Mouse (Mus musculus) ES-E14 (cell line): ENCODE measurements around the gene Slc4a4. TPM values are rescaled to one million over a fixed set of nuclear protein-coding genes. Genes with fewer than 3 reads are reported as not detected.

ENCODE experiments used
- DNase-seq: peaks from one replicate; pipeline ENCODE4 v3.0.0-alpha.2; 2013; ENCODE audit warnings: low read depth, low spot score
- H3K27ac ChIP-seq: 2 replicates; pipeline ENCODE4 v1.5.1; 2012; ENCODE audit warnings: low read depth, mild to moderate bottlenecking, low read length, moderate library complexity, mixed read lengths; ENCODE audit not compliant: poor library complexity, insufficient read depth, severe bottlenecking
- H3K36me3 ChIP-seq: 2 replicates; pipeline ENCODE4 v1.6.1; 2012; ENCODE audit warnings: mild to moderate bottlenecking, low read length, moderate library complexity, mixed read lengths; ENCODE audit not compliant: control insufficient read depth, poor library complexity, insufficient read depth, severe bottlenecking
- H3K4me1 ChIP-seq, 2 experiments: fragments of 150-350 bp in 1 of 2; sonication (generic) in 1 of 2; 2 replicates each; pipeline ENCODE4 v1.6.1; 2012; ENCODE audit warnings: low read length in 2 of 2, mild to moderate bottlenecking in 1 of 2, mixed read lengths in 1 of 2; ENCODE audit not compliant: control insufficient read depth in 2 of 2, insufficient read depth in 2 of 2, poor library complexity in 1 of 2
- H3K4me3 ChIP-seq, 2 experiments: fragments of 150-350 bp in 1 of 2; sonication (generic) in 1 of 2; 2 replicates each; pipeline ENCODE4 v1.5.1; 2012; ENCODE audit warnings: low read length in 2 of 2, low read depth in 1 of 2, mild to moderate bottlenecking in 1 of 2, mixed read lengths in 1 of 2; ENCODE audit not compliant: insufficient read depth in 1 of 2, poor library complexity in 1 of 2, severe bottlenecking in 1 of 2
- H3K9ac ChIP-seq: 2 replicates; pipeline ENCODE4 v1.6.1; 2012; ENCODE audit warnings: low read depth, mild to moderate bottlenecking, low read length, mixed read lengths; ENCODE audit not compliant: poor library complexity, insufficient read depth, severe bottlenecking
- H3K9me3 ChIP-seq: fragments of 150-350 bp; sonication (generic); 2 replicates; pipeline ENCODE4 v1.6.1; 2012; ENCODE audit warnings: low read depth, mild to moderate bottlenecking, low read length; ENCODE audit not compliant: control insufficient read depth, insufficient read depth
- CHD2 ChIP-seq: IDR thresholded peaks from 2 replicates; pipeline ENCODE4 v1.6.1; 2014; ENCODE audit warnings: mild to moderate bottlenecking, low read depth, low read length, inconsistent platforms
- HCFC1 ChIP-seq: IDR thresholded peaks from 2 replicates; pipeline ENCODE4 v1.6.1; 2012; ENCODE audit warnings: low read length, inconsistent platforms, borderline replicate concordance; ENCODE audit not compliant: insufficient read depth
- MAFK ChIP-seq: IDR thresholded peaks from 2 replicates; pipeline ENCODE4 v1.6.1; 2014; ENCODE audit warnings: mild to moderate bottlenecking, low read depth, low read length, inconsistent platforms; ENCODE audit not compliant: insufficient read depth
- ZC3H11A ChIP-seq: IDR thresholded peaks from 2 replicates; pipeline ENCODE4 v1.6.1; 2012; ENCODE audit warnings: low read depth, mild to moderate bottlenecking, inconsistent platforms, low read length, borderline replicate concordance
- ZNF384 ChIP-seq: IDR thresholded peaks from 2 replicates; pipeline ENCODE4 v1.6.1; 2012; ENCODE audit warnings: low read depth, low read length, inconsistent platforms
- in situ Hi-C, 2 experiments: fragments of 600-800 bp; cut with MboI; formaldehyde crosslinking; loops; one replicate each; pipeline ENCODE4 v1.15.1; 2025; ENCODE audit warnings: low sequenced_read_pairs in 2 of 2, inconsistent platforms in 1 of 2; ENCODE audit not compliant: unreplicated experiment in 2 of 2
- total RNA-seq: library from RNA; depleted of rRNA; stranded (reverse); fragments of 300-350 nt; gene quantifications from 2 replicates; pipeline ENCODE4 v1.2.3, GENCODE M21; 2012

Slc4a4 gene
- total RNA-seq, 1 experiment, result 2.5 TPM

DNA sequence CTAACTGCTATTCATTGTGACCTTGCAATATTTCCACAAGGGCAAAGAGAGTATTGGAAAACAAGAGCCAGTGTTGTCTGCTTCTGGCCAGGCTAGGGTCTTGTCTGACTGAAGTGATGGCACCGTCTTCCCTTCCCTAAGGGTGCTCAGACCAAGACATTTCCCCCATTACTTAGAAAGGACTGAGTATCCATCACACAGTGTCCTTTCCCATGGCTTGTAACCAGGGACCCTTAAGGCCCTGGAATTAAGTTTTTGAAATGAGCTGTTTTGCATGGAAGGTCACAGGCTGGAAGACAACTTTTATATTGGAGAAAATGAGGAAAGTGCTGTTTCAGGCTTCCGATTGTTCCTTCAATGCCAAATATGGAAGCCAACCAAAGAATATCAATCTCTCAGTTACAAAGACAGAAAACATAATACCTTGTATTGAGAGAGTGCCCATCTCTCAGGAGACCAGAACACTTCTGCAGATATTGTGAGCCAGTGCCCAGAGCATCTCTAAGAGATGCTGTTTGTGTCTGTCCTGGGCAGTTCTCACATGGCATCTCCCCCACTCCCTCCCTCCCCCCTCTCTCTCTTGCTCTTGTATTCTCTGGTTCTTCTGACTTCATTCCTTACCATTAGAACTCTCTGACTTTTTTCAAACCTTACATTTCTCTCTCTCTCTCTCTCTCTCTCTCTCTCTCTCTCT, 284.6 kb downstream of the Slc4a4 start:
- Histone ChIP-seq H3K9me3 (no peaks in the 10 kb centered on the region), H3K4me1 (peaks cover 0 to 3% of the 10 kb centered on the region in 2 experiments; a peak in 1 of 4 replicates), H3K9ac (no peak overlapping the region), H3K27ac (no peak overlapping the region), H3K4me3 (no peak overlapping the region), H3K36me3 (no peaks in the 10 kb centered on the region)
- no peak for TF ChIP-seq ZNF384
- TF ChIP-seq ZC3H11A, result no peak
- TF ChIP-seq MAFK, result no peak
- no peak for TF ChIP-seq HCFC1
- no peak for TF ChIP-seq CHD2
- in situ Hi-C loops, result no loop called here
- no peak for DNase-seq

DNA sequence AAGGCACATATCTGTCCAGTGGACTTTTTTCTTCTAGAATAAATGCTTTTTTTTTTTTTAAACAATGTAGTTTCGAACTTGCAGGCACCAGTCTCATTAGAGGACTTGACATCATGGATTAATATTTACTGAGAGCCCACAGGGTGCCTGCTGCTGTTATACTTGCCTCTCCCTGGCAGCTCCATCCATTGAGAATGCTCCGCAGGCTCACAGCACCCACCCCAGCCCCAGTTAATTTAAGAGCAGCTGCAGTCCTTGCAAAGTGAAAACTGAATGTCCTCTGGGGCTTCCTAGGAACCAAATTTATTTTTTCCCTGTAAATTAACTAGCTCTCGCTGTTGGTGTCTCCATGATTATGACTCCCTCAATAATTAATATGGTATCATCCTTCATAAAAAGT, 303.4 kb downstream of the Slc4a4 start:
- no peak for DNase-seq
- Histone ChIP-seq H3K4me1 (no peaks in the 10 kb centered on the region), H3K9ac (no peak overlapping the region), H3K27ac (no peak overlapping the region), H3K4me3 (no peak overlapping the region), H3K9me3 (no peaks in the 10 kb centered on the region), H3K36me3 (no peaks in the 10 kb centered on the region)
- in situ Hi-C loops, result no loop called here
- TF ChIP-seq HCFC1 (no peak), ZNF384 (no peak), ZC3H11A (no peak), MAFK (no peak), CHD2 (no peak)

DNA sequence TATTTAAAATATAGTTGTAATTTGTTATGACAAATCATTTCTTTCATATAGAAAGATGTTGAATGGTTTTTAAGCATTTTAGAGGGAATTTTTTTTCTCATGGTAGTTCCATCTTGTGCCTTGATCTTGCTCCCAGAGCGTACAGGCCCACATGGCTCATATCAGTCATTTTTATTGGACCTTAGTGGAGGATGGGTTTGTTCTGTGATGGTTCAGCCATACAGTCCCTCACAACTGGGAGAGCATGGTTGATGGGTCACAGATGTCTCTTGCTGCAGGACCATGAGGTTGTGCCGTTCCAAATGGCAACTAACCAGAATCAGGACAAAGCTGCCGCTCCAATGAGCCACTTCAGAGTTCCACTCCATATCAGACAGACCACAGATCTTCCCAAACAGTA, 308.0 kb downstream of the Slc4a4 start:
- no peak overlapping the region for H3K4me3 ChIP-seq
- TF ChIP-seq HCFC1 (no peak), ZC3H11A (no peak), CHD2 (no peak), ZNF384 (no peak), MAFK (no peak)
- no peaks in the 10 kb centered on the region for H3K4me1 ChIP-seq
- DNase-seq, result no peak
- in situ Hi-C loops, result no loop called here
- H3K36me3 ChIP-seq, result no peaks in the 10 kb centered on the region
- no peak overlapping the region for H3K9ac ChIP-seq
- no peak overlapping the region for H3K27ac ChIP-seq
- H3K9me3 ChIP-seq, result no peaks in the 10 kb centered on the region; the same call in 1 of the 2 replicates

DNA sequence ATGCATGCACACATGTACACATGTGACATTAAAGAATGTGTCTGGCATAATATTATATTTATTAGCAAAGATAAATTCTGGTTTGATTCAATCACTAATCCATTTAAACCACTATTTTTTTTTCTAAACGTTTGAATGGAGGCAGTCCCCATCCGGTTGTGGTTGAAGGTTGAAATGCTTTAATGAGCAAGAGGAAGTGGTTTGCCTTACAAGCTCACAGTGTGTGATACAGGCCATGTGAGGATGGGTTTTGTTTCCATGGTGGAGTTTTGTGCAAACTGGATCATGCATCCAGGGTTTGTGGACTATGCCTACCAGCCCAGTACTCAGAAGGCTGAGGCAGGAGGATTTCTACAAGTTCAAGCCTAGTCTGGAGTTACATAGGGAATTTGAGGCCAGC, 311.9 kb downstream of the Slc4a4 start:
- no peak for TF ChIP-seq CHD2
- no peak for TF ChIP-seq HCFC1
- no peak for TF ChIP-seq ZC3H11A
- TF ChIP-seq MAFK, result no peak
- no peak for TF ChIP-seq ZNF384
- Histone ChIP-seq H3K27ac (no peak overlapping the region), H3K9me3 (no peaks in the 10 kb centered on the region; the same call in 1 of the 2 replicates), H3K9ac (no peak overlapping the region), H3K4me3 (no peak overlapping the region), H3K4me1 (no peaks in the 10 kb centered on the region), H3K36me3 (no peaks in the 10 kb centered on the region)
- in situ Hi-C loops, result no loop called here
- no peak for DNase-seq
